Mouse (Mus musculus) hindbrain, embryonic 13.5 days (tissue): Measurements from ENCODE around the gene Jchain. TPM values are rescaled to one million over a fixed set of nuclear protein-coding genes. Genes with fewer than 3 reads are reported as not detected.
"Not testable (repeated sequence)": the region's sequence is repeated elsewhere in the genome, so short reads cannot be mapped to it uniquely, and the experiment has no call there.

Experiments used
- ATAC-seq: fragments of 200-750 bp; cut with Nextera tagmentation; 2 replicates; pipeline ENCODE4 v1.8.0; 2017; ENCODE audit warnings: moderate TSS enrichment; ENCODE audit not compliant: low FRiP score
- H3K27ac ChIP-seq: fragments of 300-500 bp; sonication (generic); 2 replicates; pipeline ENCODE4 v1.5.1; 2015; ENCODE audit warnings: inconsistent platforms, mild to moderate bottlenecking, moderate library complexity
- H3K27me3 ChIP-seq: fragments of 300-500 bp; sonication (generic); 2 replicates; pipeline ENCODE4 v1.6.1; 2015; ENCODE audit warnings: mild to moderate bottlenecking, inconsistent platforms
- H3K36me3 ChIP-seq: fragments of 300-500 bp; sonication (generic); 2 replicates; pipeline ENCODE4 v1.6.1; 2015; ENCODE audit warnings: mild to moderate bottlenecking, inconsistent platforms
- H3K4me1 ChIP-seq: fragments of 300-500 bp; sonication (generic); replicated peaks from 2 replicates; pipeline ENCODE4 v1.6.1; 2015; ENCODE audit warnings: inconsistent platforms
- H3K4me2 ChIP-seq: fragments of 300-500 bp; sonication (generic); 2 replicates; pipeline ENCODE4 v1.6.1; 2015; ENCODE audit warnings: inconsistent platforms, mild to moderate bottlenecking, moderate library complexity
- H3K4me3 ChIP-seq: fragments of 300-500 bp; sonication (generic); 2 replicates; pipeline ENCODE4 v1.5.1; 2015; ENCODE audit warnings: mild to moderate bottlenecking, inconsistent platforms
- H3K9ac ChIP-seq: fragments of 300-500 bp; sonication (generic); 2 replicates; pipeline ENCODE4 v1.6.1; 2015; ENCODE audit warnings: mild to moderate bottlenecking, inconsistent platforms
- H3K9me3 ChIP-seq: fragments of 300-500 bp; sonication (generic); 2 replicates; pipeline ENCODE4 v1.6.1; 2016; ENCODE audit warnings: inconsistent platforms
- WGBS: fragments of 180-500 bp; shearing (Covaris S2); methylation state at CpG from one replicate; pipeline ENCODE4 v1.1.7; 2015; 5-methylcytosine and 5-hydroxymethylcytosine counted together
- polyA plus RNA-seq: library from polyadenylated mRNA; unstranded; fragments of >200 nt; fragmentation: Nextera tagmentation; extraction: Ambion mirVana; gene quantifications from 2 replicates; pipeline ENCODE4 v1.2.1, GENCODE M21; 2015

The Jchain gene
- polyA plus RNA-seq, 1 experiment from 2014 or later = 0.23 TPM

- WGBS = under 1% methylated on average over 76 of the region's 76 CpGs
- peak; percentile 97 for ATAC-seq
These were observed 26.6 kb upstream of the Jchain start, which contains the start of gene Utp3 for GRCm38 (mm10) chr5:88554086-88554886. Utp3 (plus strand) TSS chr5:88554462.

GRCm38 (mm10) chr5:88553271-88554085 lies 25.8 kb upstream of the Jchain start:
- Histone ChIP-seq H3K27me3 (no peaks in the 10 kb centered on the region), H3K9ac (peak overlapping the region; percentile 77), H3K36me3 (no peaks in the 10 kb centered on the region; the same call in 1 of the 2 replicates), H3K4me2 (peak overlapping the region; percentile 60), H3K4me1 (peaks cover 23% of the 10 kb centered on the region), H3K4me3 (peak overlapping the region; percentile 87), H3K27ac (peak overlapping the region; percentile 91), H3K9me3 (no peaks in the 10 kb centered on the region)
- WGBS = 8% methylated on average over 29 of the region's 29 CpGs
- ATAC-seq = peak; percentile 71

More at GRCm38 (mm10) chr5:88554086-88554886, 26.6 kb upstream of the Jchain start, which contains the start of gene Utp3:
- peak within 1 kb of the TSS; percentile 97 for H3K4me2 ChIP-seq
- H3K4me1 ChIP-seq = peaks cover 23% of the 10 kb centered on the region
- H3K27ac ChIP-seq = peak within 1 kb of the TSS; percentile 91
- no peaks in the 10 kb centered on the region; the same call in 1 of the 2 replicates for H3K36me3 ChIP-seq
- H3K9me3 ChIP-seq = no peaks in the 10 kb centered on the region
- peak within 1 kb of the TSS; percentile 87 for H3K4me3 ChIP-seq
- H3K27me3 ChIP-seq = no peaks in the 10 kb centered on the region
- H3K9ac ChIP-seq = peak within 1 kb of the TSS; percentile 94

GRCm38 (mm10) chr5:88545536-88545935 lies 17.8 kb upstream of the Jchain start:
- Histone ChIP-seq H3K36me3 (no peaks in the 10 kb centered on the region), H3K27ac (no peak overlapping the region), H3K4me2 (no peak overlapping the region), H3K4me1 (no peaks in the 10 kb centered on the region), H3K4me3 (no peak overlapping the region), H3K27me3 (no peaks in the 10 kb centered on the region), H3K9me3 (no peaks in the 10 kb centered on the region), H3K9ac (no peak overlapping the region)
- WGBS = 87% methylated on average over 7 of the region's 7 CpGs
- no peak for ATAC-seq

- not testable (repeated sequence) for H3K9ac ChIP-seq, H3K9me3 ChIP-seq, ATAC-seq, H3K4me1 ChIP-seq, H3K4me2 ChIP-seq, H3K27me3 ChIP-seq, H3K4me3 ChIP-seq, H3K36me3 ChIP-seq, H3K27ac ChIP-seq
- 90% methylated on average over 1 of the region's 1 CpGs for WGBS
These were observed 16.7 kb upstream of the Jchain start for GRCm38 (mm10) chr5:88544411-88544810.

GRCm38 (mm10) chr5:88542651-88543282 lies 15.1 kb upstream of the Jchain start:
- Histone ChIP-seq H3K4me3 (no peak overlapping the region), H3K9me3 (no peaks in the 10 kb centered on the region), H3K27me3 (no peaks in the 10 kb centered on the region), H3K4me1 (no peaks in the 10 kb centered on the region), H3K27ac (no peak overlapping the region), H3K9ac (no peak overlapping the region), H3K36me3 (no peaks in the 10 kb centered on the region), H3K4me2 (no peak overlapping the region)
- peak; percentile 74 for ATAC-seq
- 70% methylated on average over 5 of the region's 5 CpGs for WGBS

GRCm38 (mm10) chr5:88540845-88541244 lies 13.2 kb upstream of the Jchain start:
- Histone ChIP-seq H3K27me3 (no peaks in the 10 kb centered on the region), H3K36me3 (no peaks in the 10 kb centered on the region), H3K4me1 (no peaks in the 10 kb centered on the region), H3K4me3 (no peak overlapping the region), H3K27ac (no peak overlapping the region), H3K4me2 (no peak overlapping the region), H3K9ac (no peak overlapping the region), H3K9me3 (no peaks in the 10 kb centered on the region)
- ATAC-seq = no peak

- H3K9me3 ChIP-seq = no peaks in the 10 kb centered on the region
- no peak overlapping the region for H3K9ac ChIP-seq
- no peak overlapping the region for H3K4me3 ChIP-seq
- H3K4me1 ChIP-seq = no peaks in the 10 kb centered on the region
- H3K4me2 ChIP-seq = no peak overlapping the region
- no peak overlapping the region for H3K27ac ChIP-seq
- ATAC-seq = no peak
- H3K27me3 ChIP-seq = no peaks in the 10 kb centered on the region
- no peaks in the 10 kb centered on the region for H3K36me3 ChIP-seq
- 74% methylated on average over 3 of the region's 3 CpGs for WGBS
These were observed 7.0 kb upstream of the Jchain start for GRCm38 (mm10) chr5:88534697-88535096.

GRCm38 (mm10) chr5:88530908-88531307 lies 3.2 kb upstream of the Jchain start:
- H3K27me3 ChIP-seq = no peaks in the 10 kb centered on the region
- no peak overlapping the region for H3K4me2 ChIP-seq
- no peaks in the 10 kb centered on the region for H3K9me3 ChIP-seq
- no peak overlapping the region for H3K4me3 ChIP-seq
- H3K4me1 ChIP-seq = no peaks in the 10 kb centered on the region
- no peak for ATAC-seq
- no peak overlapping the region for H3K27ac ChIP-seq
- H3K9ac ChIP-seq = no peak overlapping the region
- no peaks in the 10 kb centered on the region for H3K36me3 ChIP-seq
- 76% methylated on average over 1 of the region's 1 CpGs for WGBS

- no peaks in the 10 kb centered on the region for H3K27me3 ChIP-seq
- 7% methylated on average over 2 of the region's 2 CpGs for WGBS
- no peak overlapping the region for H3K9ac ChIP-seq
- no peak overlapping the region for H3K4me3 ChIP-seq
- H3K27ac ChIP-seq = no peak overlapping the region
- H3K9me3 ChIP-seq = no peaks in the 10 kb centered on the region
- no peaks in the 10 kb centered on the region for H3K36me3 ChIP-seq
- no peak for ATAC-seq
- H3K4me1 ChIP-seq = no peaks in the 10 kb centered on the region
- no peak overlapping the region for H3K4me2 ChIP-seq
These were observed 8.5 kb downstream of the Jchain start for GRCm38 (mm10) chr5:88519232-88519631.

- no peaks in the 10 kb centered on the region for H3K36me3 ChIP-seq
- no peak for ATAC-seq
- no peaks in the 10 kb centered on the region for H3K27me3 ChIP-seq
- H3K9ac ChIP-seq = no peak overlapping the region
- no peak overlapping the region for H3K4me2 ChIP-seq
- H3K4me1 ChIP-seq = no peaks in the 10 kb centered on the region
- no peak overlapping the region for H3K27ac ChIP-seq
- no peaks in the 10 kb centered on the region for H3K9me3 ChIP-seq
- WGBS = 74% methylated on average over 1 of the region's 1 CpGs
- no peak overlapping the region for H3K4me3 ChIP-seq
These were observed 18.7 kb downstream of the Jchain start for GRCm38 (mm10) chr5:88508990-88509389.

- Histone ChIP-seq H3K27ac (no peak overlapping the region), H3K4me2 (no peak overlapping the region), H3K9me3 (no peaks in the 10 kb centered on the region), H3K4me1 (no peaks in the 10 kb centered on the region), H3K9ac (no peak overlapping the region), H3K27me3 (no peaks in the 10 kb centered on the region), H3K36me3 (no peaks in the 10 kb centered on the region), H3K4me3 (no peak overlapping the region)
- 66% methylated on average over 1 of the region's 1 CpGs for WGBS
- no peak for ATAC-seq
These were observed 19.1 kb downstream of the Jchain start for GRCm38 (mm10) chr5:88508555-88508954.

- H3K27ac ChIP-seq = no peak overlapping the region
- H3K9ac ChIP-seq = no peak overlapping the region
- no peak overlapping the region for H3K4me2 ChIP-seq
- H3K9me3 ChIP-seq = no peaks in the 10 kb centered on the region
- no peaks in the 10 kb centered on the region for H3K36me3 ChIP-seq
- no peak overlapping the region for H3K4me3 ChIP-seq
- H3K4me1 ChIP-seq = no peaks in the 10 kb centered on the region
- no peaks in the 10 kb centered on the region for H3K27me3 ChIP-seq
- WGBS = 97% methylated on average over 3 of the region's 3 CpGs
- no peak for ATAC-seq
These were observed 27.9 kb downstream of the Jchain start for GRCm38 (mm10) chr5:88499781-88500180.
